Mouse (Mus musculus): ENCODE measurements around the gene Chd5.

- TF ChIP-seq CTCF (IDR thresholded peaks at IDR 0.05; ENCODE audit: control insufficient read depth, insufficient read depth, insufficient replicate concordance, low read depth, low read length) (peak; percentile 81; the same call in 1 of the 2 replicates), POLR2A (IDR thresholded peaks at IDR 0.05; ENCODE audit: control insufficient read depth, low read depth, low read length) (no peak)
Measured at GRCm38 (mm10) chr4:152424922-152425321, 86.5 kb downstream of the Chd5 start.
